In the genomic region with DNA sequence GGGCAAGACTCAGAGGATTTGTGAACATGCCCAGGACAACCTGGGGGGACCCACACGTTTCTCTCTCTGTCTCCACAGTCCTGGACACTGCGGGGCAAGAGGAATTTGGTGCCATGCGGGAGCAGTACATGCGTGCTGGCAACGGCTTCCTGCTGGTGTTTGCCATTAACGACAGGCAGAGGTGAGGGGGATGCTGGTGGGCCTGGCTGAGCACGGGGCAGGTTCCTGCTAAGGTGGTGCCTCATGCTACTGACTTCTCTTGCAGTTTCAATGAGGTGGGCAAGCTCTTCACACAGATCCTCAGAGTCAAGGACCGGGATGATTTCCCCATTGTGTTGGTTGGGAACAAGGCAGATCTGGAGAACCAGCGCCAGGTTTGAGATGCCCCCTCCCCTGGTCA, we compare ENCODE assay signal across 14 mouse cellular contexts.
"Had no signal": no experiment of that assay in that cellular context is flagged by ENCODE, and none has a peak within 500 bp of the region (broad histone marks: within the 10 kb centered on the region; RNA-seq: fewer than 3 reads in every experiment).

No protein-coding gene starts in this region.

- H3K4me2 ChIP-seq: liver, embryonic 11.5 days; liver, embryonic 15.5 days; midbrain, embryonic 11.5 days had no signal

- ATAC-seq: lung, postnatal 0 days; midbrain, embryonic 16.5 days had no signal

- H3K9me3 ChIP-seq: liver, embryonic 15.5 days had no signal

- H3K9ac ChIP-seq: liver, embryonic 15.5 days had no signal

- H3K27ac ChIP-seq: layer of hippocampus, adult 2 months; liver, embryonic 15.5 days had no signal

- H3K4me3 ChIP-seq: liver, embryonic 15.5 days had no signal

- H3K36me3 ChIP-seq: liver, embryonic 15.5 days had no signal

- DNase-seq: kidney, adult 8-10 months; kidney, postnatal 10 days; kidney, postnatal 4 days; lung, adult 2 months; lung, postnatal 4 days; right cerebral cortex, postnatal 14 days; thymus, adult 18-20 months; thymus, postnatal 14 days had no signal
